Mouse (Mus musculus) forebrain, embryonic 13.5 days (tissue): Measurements from ENCODE around the gene Gpr155. TPM values are rescaled to one million over a fixed set of nuclear protein-coding genes. Genes with fewer than 3 reads are reported as not detected.
A peak's percentile ranks its signal among the peaks of the same experiment; 100 is the strongest.

ENCODE experiments used
- ATAC-seq: fragments of 200-750 bp; cut with Nextera tagmentation; 2 replicates; pipeline ENCODE4 v1.8.0; 2017
- H3K27ac ChIP-seq: fragments of 300-500 bp; sonication (generic); 2 replicates; pipeline ENCODE4 v1.5.1; 2015; ENCODE audit warnings: inconsistent platforms, mild to moderate bottlenecking, moderate library complexity
- H3K27me3 ChIP-seq: fragments of 300-500 bp; sonication (generic); 2 replicates; pipeline ENCODE4 v1.6.1; 2015; ENCODE audit warnings: mild to moderate bottlenecking, inconsistent platforms
- H3K36me3 ChIP-seq: fragments of 300-500 bp; sonication (generic); 2 replicates; pipeline ENCODE4 v1.6.1; 2015; ENCODE audit warnings: mild to moderate bottlenecking, inconsistent platforms; ENCODE audit not compliant: poor library complexity, severe bottlenecking
- H3K4me1 ChIP-seq: fragments of 300-500 bp; sonication (generic); 2 replicates; pipeline ENCODE4 v1.6.1; 2015; ENCODE audit warnings: inconsistent platforms
- H3K4me2 ChIP-seq: fragments of 300-500 bp; sonication (generic); 2 replicates; pipeline ENCODE4 v1.6.1; 2015; ENCODE audit warnings: inconsistent platforms, mild to moderate bottlenecking, moderate library complexity
- H3K4me3 ChIP-seq: fragments of 300-500 bp; sonication (generic); 2 replicates; pipeline ENCODE4 v1.5.1; 2015; ENCODE audit warnings: mild to moderate bottlenecking, inconsistent platforms
- H3K9ac ChIP-seq: fragments of 300-500 bp; sonication (generic); 2 replicates; pipeline ENCODE4 v1.6.1; 2015; ENCODE audit warnings: mild to moderate bottlenecking, inconsistent platforms
- H3K9me3 ChIP-seq: fragments of 300-500 bp; sonication (generic); replicated peaks from 2 replicates; pipeline ENCODE4 v1.6.1; 2016; ENCODE audit warnings: inconsistent platforms
- WGBS: fragments of 180-500 bp; shearing (Covaris S2); methylation state at CpG from one replicate; pipeline ENCODE4 v1.1.7; 2015; 5-methylcytosine and 5-hydroxymethylcytosine counted together
- polyA plus RNA-seq: library from polyadenylated mRNA; unstranded; fragments of >200 nt; fragmentation: Nextera tagmentation; extraction: Ambion mirVana; gene quantifications from 2 replicates; pipeline ENCODE4 v1.2.1, GENCODE M21; 2015

The Gpr155 gene
- polyA plus RNA-seq, 1 experiment from 2014 or later, result 7.2 TPM

DNA sequence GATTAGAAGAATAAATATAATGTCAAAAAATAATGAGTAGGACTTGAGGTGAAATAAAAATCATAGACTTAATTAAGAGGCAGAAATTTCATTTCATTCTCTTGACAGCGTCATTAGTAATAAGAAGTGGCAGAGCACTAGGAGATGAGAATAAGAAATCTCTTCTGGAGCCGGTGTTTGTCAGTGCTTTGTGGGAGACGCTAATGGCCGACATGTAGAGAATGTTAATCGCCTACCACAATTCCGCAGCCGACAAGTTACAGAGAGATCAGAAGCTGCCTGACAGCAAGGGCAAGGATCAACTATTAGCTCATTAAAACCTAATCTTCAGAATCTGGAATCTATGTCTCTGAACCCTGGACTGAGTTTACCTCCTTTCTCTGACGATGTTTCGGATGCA is 38.6 kb downstream of the Gpr155 start:
- Histone ChIP-seq H3K4me1 (peaks cover 34% of the 10 kb centered on the region), H3K27me3 (no peaks in the 10 kb centered on the region), H3K9me3 (no peaks in the 10 kb centered on the region), H3K4me3 (no peak overlapping the region), H3K9ac (no peak overlapping the region), H3K36me3 (no peaks in the 10 kb centered on the region), H3K27ac (no peak overlapping the region), H3K4me2 (no peak overlapping the region)
- ATAC-seq, result no peak
- 55% methylated on average over 9 of the region's 9 CpGs for WGBS

GRCm38 (mm10) chr2:73347136-73347535 is 39.2 kb downstream of the Gpr155 start:
- Histone ChIP-seq H3K9me3 (no peaks in the 10 kb centered on the region), H3K4me3 (no peak overlapping the region), H3K36me3 (no peaks in the 10 kb centered on the region), H3K9ac (no peak overlapping the region), H3K4me2 (no peak overlapping the region), H3K27me3 (no peaks in the 10 kb centered on the region), H3K27ac (peak overlapping the region; percentile 73), H3K4me1 (peaks cover 28% of the 10 kb centered on the region)
- 82% methylated on average over 6 of the region's 6 CpGs for WGBS
- ATAC-seq, result no peak

DNA sequence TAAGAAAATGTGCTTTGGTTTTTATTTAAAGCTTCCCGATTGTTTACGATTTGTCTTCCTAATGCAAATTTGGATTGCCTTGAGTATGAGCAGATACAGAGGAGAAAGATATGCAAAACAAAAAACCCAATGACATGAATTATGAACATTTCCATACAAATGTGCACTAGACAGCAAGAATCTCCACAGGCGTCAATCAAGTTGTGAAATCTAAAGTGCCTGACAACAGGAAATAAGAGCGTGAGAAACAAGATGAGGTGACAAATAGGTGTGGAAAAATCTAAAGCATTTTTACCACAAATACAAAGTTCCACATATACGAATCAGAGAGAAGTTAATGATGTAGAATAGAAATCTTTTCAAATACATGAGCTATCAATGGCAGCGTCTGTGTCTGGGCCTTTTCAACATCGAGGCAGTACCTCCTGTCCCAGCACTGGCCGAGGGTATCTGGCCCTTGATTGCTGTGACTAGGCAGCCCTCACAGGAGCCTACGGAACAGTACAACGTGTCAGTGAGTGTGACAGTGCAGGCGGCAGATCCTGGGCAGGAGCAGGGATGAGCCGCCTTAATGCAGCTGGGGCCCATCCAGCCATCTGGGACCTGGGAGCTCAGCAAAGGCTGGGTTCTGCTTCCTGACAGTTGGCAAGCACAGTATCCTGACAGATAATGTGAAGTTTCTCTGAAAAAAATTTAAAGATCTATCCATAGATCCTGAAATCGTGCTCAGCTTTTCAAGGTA is 39.9 kb downstream of the Gpr155 start:
- H3K36me3 ChIP-seq, result no peaks in the 10 kb centered on the region
- no peaks in the 10 kb centered on the region for H3K27me3 ChIP-seq
- no peaks in the 10 kb centered on the region for H3K9me3 ChIP-seq
- peak; percentile 43; the same call in 1 of the 2 replicates for ATAC-seq
- peaks cover 21% of the 10 kb centered on the region for H3K4me1 ChIP-seq
- H3K4me2 ChIP-seq, result no peak overlapping the region
- no peak overlapping the region for H3K9ac ChIP-seq
- 70% methylated on average over 13 of the region's 13 CpGs for WGBS
- peak overlapping the region; percentile 73 for H3K27ac ChIP-seq
- no peak overlapping the region for H3K4me3 ChIP-seq

DNA sequence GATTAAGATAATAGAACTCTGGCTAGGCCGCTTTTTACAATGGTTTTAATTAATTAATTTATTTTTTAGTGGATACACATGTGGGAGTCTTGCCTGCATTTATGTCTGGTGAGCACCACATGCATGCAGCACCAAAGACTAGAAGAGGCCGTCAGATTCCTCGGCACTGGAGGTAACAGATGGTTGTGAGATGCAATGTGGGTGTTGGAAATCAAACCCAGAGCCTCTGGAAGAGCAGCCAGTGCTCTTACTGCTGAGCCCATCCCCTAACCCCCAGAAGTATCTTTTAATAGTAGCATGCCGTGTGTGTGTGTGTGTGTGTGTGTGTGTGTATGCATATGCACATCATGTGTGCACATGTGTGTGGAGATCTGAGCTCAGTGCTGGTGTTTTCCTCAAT is 41.2 kb downstream of the Gpr155 start:
- Histone ChIP-seq H3K36me3 (no peaks in the 10 kb centered on the region), H3K27me3 (no peaks in the 10 kb centered on the region), H3K4me3 (no peak overlapping the region), H3K27ac (no peak overlapping the region), H3K9me3 (no peaks in the 10 kb centered on the region), H3K4me2 (no peak overlapping the region), H3K4me1 (peaks cover 15% of the 10 kb centered on the region), H3K9ac (no peak overlapping the region)
- WGBS, result 85% methylated on average over 4 of the region's 4 CpGs
- no peak for ATAC-seq

DNA sequence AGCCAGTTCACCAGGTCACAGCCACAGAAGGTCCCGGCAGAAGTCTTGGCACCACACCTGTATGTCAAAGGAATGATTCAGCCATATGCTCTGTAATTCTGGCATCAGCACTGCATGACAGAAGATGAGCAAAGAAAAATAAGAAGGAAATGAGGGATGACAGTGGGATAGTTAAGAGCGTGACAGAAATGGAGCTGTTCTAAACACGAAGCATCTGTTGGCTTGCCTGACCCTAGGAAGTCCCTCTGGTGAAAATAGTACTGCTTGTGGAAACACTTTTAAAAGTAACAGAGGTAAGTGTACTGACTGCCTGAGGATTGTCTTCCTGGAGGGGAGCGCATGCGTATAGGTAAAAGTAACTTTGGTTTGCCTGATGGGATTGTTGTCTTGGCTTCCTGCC is 42.7 kb downstream of the Gpr155 start:
- H3K4me3 ChIP-seq, result no peak overlapping the region
- no peak overlapping the region for H3K9ac ChIP-seq
- H3K27me3 ChIP-seq, result no peaks in the 10 kb centered on the region
- no peak for ATAC-seq
- no peak overlapping the region for H3K4me2 ChIP-seq
- H3K36me3 ChIP-seq, result no peaks in the 10 kb centered on the region
- WGBS, result 95% methylated on average over 5 of the region's 5 CpGs
- peaks cover 15% of the 10 kb centered on the region for H3K4me1 ChIP-seq
- H3K9me3 ChIP-seq, result no peaks in the 10 kb centered on the region
- H3K27ac ChIP-seq, result no peak overlapping the region

DNA sequence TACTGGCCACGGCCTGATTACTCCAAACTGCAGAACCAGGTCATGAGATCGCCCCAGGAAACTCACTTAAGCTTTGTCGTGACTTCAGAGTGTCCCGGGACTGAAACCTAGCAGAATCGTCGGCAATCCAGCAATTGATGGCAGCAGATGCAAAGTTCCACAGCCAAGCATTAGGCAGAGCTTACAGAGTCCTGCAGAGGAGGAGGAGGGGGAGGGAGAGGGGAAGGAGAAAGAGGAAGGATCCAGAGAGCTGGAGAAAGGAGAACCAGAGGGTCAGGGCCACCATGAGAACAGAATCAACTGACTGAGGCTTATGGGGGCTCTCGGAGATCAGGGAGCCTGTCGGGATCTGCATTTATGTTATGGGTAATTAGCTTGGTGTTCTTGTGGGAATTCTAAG is 48.0 kb downstream of the Gpr155 start:
- Histone ChIP-seq H3K9me3 (no peaks in the 10 kb centered on the region), H3K4me3 (no peak overlapping the region), H3K4me1 (no peaks in the 10 kb centered on the region), H3K9ac (no peak overlapping the region), H3K27ac (no peak overlapping the region), H3K27me3 (no peaks in the 10 kb centered on the region), H3K36me3 (no peaks in the 10 kb centered on the region), H3K4me2 (no peak overlapping the region)
- no peak for ATAC-seq
- WGBS, result 76% methylated on average over 8 of the region's 8 CpGs

- H3K4me3 ChIP-seq, result no peak overlapping the region
Measured at GRCm38 (mm10) chr2:73335949-73336348, 50.4 kb downstream of the Gpr155 start.

DNA sequence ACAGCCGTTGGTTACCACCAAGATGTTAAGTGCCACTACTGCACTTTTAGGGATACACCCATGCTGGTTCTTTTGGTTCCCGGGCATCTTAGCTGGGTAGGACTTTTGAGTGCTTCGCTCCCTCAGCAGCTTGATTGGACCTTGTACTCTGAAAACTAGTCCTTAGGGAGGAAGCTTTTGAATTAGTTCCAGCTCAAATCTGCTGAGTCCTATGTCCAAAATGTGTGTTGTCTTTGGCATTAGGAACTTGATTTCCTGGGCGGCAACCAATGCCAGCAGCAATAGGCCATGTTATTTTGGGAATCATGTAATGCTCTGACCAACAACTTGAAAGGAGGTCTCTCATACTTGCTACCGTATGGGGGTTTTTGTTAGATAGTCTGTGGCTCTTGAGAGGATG is 60.5 kb downstream of the Gpr155 start:
- ATAC-seq, result no peak
- no peaks in the 10 kb centered on the region for H3K4me1 ChIP-seq
- H3K9me3 ChIP-seq, result no peaks in the 10 kb centered on the region
- no peaks in the 10 kb centered on the region for H3K27me3 ChIP-seq
- H3K27ac ChIP-seq, result no peak overlapping the region
- H3K4me3 ChIP-seq, result no peak overlapping the region
- 90% methylated on average over 5 of the region's 5 CpGs for WGBS
- H3K9ac ChIP-seq, result no peak overlapping the region
- H3K36me3 ChIP-seq, result no peaks in the 10 kb centered on the region
- H3K4me2 ChIP-seq, result no peak overlapping the region

More at GRCm38 (mm10) chr2:73335949-73336348, 50.4 kb downstream of the Gpr155 start:
- no peaks in the 10 kb centered on the region for H3K4me1 ChIP-seq
- WGBS, result 90% methylated on average over 3 of the region's 3 CpGs
- no peak overlapping the region for H3K27ac ChIP-seq
- no peaks in the 10 kb centered on the region for H3K36me3 ChIP-seq
- no peak for ATAC-seq
- H3K9ac ChIP-seq, result no peak overlapping the region
- H3K4me2 ChIP-seq, result no peak overlapping the region
- no peaks in the 10 kb centered on the region for H3K27me3 ChIP-seq
- no peaks in the 10 kb centered on the region for H3K9me3 ChIP-seq

- no peaks in the 10 kb centered on the region for H3K4me1 ChIP-seq
- ATAC-seq, result no peak
- WGBS, result 72% methylated on average over 12 of the region's 12 CpGs
- H3K27me3 ChIP-seq, result no peaks in the 10 kb centered on the region
- H3K4me3 ChIP-seq, result no peak overlapping the region
- no peak overlapping the region for H3K27ac ChIP-seq
- H3K9me3 ChIP-seq, result no peaks in the 10 kb centered on the region
- H3K36me3 ChIP-seq, result no peaks in the 10 kb centered on the region
- H3K4me2 ChIP-seq, result no peak overlapping the region
- H3K9ac ChIP-seq, result no peak overlapping the region
Measured at GRCm38 (mm10) chr2:73322991-73323390, 63.4 kb downstream of the Gpr155 start.

- no peak for ATAC-seq
- no peak overlapping the region for H3K27ac ChIP-seq
- no peak overlapping the region for H3K4me3 ChIP-seq
- no peaks in the 10 kb centered on the region for H3K27me3 ChIP-seq
- no peaks in the 10 kb centered on the region for H3K4me1 ChIP-seq
- no peak overlapping the region for H3K9ac ChIP-seq
- no peaks in the 10 kb centered on the region for H3K9me3 ChIP-seq
- H3K36me3 ChIP-seq, result no peaks in the 10 kb centered on the region
- no peak overlapping the region for H3K4me2 ChIP-seq
- 90% methylated on average over 5 of the region's 5 CpGs for WGBS
Measured at GRCm38 (mm10) chr2:73319218-73319617, 67.2 kb downstream of the Gpr155 start.

DNA sequence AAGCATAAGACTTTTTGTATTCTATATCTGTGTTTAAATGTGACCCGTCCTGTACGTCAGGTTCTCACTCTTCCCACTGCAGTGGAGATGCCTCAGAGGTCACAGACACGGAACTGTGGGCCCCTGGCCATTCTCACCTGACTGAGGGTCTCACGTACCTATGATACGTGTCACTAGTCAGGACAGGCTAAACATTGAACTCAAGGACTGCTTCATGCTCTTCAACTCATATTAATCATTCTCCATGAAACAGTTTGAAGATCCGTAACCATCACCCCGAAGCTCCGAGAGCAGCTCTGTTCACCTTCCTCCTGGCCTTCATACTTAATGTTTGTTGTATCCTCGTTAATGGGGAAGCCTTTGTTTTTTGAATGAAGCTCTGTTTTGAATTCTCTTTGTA is 68.9 kb downstream of the Gpr155 start:
- WGBS, result 91% methylated on average over 9 of the region's 9 CpGs
- no peak for ATAC-seq
- H3K27me3 ChIP-seq, result no peaks in the 10 kb centered on the region

DNA sequence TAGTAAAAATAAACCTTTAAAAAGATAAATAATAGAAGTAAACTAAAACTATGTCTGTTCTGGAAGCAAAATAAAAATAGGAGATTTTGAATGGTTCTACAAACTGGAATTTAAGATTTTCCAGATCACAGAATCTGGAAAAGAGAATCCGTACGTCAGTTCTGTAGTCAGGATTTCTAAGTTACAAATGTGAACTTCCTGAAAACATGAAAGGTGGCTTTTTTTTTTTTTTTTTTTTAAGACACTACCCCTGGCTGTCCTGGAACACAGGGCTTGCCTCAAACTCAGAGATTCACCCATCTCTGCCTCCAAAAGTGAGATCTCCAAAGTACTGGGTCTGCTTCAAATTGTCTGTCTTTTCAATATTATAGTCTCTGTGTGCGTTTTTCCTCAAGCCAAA is 72.1 kb downstream of the Gpr155 start:
- 92% methylated on average over 3 of the region's 3 CpGs for WGBS
- H3K4me1 ChIP-seq, result peaks cover 14% of the 10 kb centered on the region
- H3K9me3 ChIP-seq, result no peaks in the 10 kb centered on the region
- no peak overlapping the region for H3K27ac ChIP-seq
- no peak overlapping the region for H3K4me2 ChIP-seq
- no peak for ATAC-seq
- no peak overlapping the region for H3K9ac ChIP-seq
- H3K36me3 ChIP-seq, result peaks cover 3% of the 10 kb centered on the region
- H3K27me3 ChIP-seq, result no peaks in the 10 kb centered on the region
- no peak overlapping the region for H3K4me3 ChIP-seq

More for the DNA sequence above, 68.9 kb downstream of the Gpr155 start:
- Histone ChIP-seq H3K4me3 (no peak overlapping the region), H3K9me3 (no peaks in the 10 kb centered on the region), H3K27ac (no peak overlapping the region), H3K36me3 (no peaks in the 10 kb centered on the region), H3K4me2 (no peak overlapping the region), H3K9ac (no peak overlapping the region), H3K4me1 (peaks cover 3% of the 10 kb centered on the region; the same call in 1 of the 2 replicates)

DNA sequence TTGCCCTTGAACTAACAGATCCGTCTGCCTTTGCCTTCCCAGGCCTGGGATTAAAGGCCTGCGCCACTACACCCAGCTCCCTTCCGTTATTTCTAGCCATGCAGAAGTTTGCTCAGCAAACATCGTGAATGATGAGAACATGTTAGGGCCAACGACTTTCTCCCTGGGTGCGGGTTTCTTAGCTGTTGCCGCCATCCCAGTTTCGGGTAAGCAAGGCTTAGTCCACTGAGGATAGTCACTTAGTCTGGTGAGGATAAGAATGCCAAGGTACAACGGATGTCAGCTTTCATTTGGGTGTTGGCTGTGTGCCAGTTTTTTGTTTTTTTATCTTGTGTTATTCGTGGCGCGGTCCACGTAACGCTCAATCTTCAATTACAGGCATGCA is 73.3 kb downstream of the Gpr155 start:
- WGBS, result 43% methylated on average over 14 of the region's 14 CpGs
- peak; percentile 46 for ATAC-seq
- Histone ChIP-seq H3K9ac (peak overlapping the region; percentile 69; the same call in 1 of the 2 replicates), H3K4me1 (peaks cover 14% of the 10 kb centered on the region), H3K4me2 (peak overlapping the region; percentile 78), H3K27me3 (no peaks in the 10 kb centered on the region), H3K9me3 (no peaks in the 10 kb centered on the region), H3K36me3 (peaks cover 13% of the 10 kb centered on the region), H3K4me3 (peak overlapping the region; percentile 82), H3K27ac (0 out of 2 replicates have a peak overlapping the region, but pooled peaks have one; percentile 78)
